Mouse (Mus musculus): ENCODE data around the gene Clec16a. TPM values are rescaled to one million over a fixed set of nuclear protein-coding genes. Genes with fewer than 3 reads are reported as not detected.

The Clec16a gene
- polyA plus RNA-seq, 1 experiment from 2014 or later: 32.3 TPM

DNA sequence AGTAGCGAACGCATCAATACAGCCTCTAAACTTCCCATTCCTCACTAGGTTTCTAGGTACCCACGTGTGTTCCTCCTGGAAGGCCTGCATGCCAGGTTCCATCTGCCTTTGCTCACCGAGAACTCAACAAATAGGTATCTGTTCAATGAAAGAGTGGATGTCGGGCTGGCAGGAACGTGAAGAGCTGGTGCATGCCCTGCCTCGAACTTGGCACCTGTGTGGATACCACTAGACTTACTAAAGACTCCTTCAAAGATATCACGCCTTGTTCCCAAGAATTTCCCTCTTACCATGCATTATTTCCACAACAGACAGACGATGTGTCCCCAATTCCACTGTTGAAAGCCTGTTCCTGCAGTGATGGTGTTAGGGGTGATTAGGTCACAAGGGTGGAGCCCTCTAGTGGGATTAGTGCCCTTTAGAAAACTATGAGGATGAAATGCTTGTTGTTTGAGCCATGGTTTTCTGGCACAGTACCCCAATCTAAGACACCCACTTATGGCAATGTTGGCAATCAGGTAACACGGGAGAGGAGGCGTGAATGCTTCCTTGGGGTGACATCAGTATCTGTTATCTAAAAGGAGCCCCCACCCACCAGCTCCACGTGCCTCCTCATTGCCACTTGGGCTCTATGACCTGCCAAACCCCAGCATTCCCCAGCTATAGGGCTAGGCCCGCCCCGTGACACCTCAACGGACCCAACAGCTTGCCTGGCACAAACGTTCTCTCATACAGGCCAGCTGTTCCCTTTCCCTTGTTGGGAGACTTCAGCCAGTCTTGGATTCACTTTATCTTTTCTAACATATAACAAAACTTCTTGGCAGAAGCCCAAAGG, 4.2 kb upstream of the Clec16a start:
- no peak overlapping the region for H3K9ac ChIP-seq (ENCODE audit: low read length)
- no peaks in the 10 kb centered on the region for H3K9me3 ChIP-seq (ENCODE audit: control insufficient read depth, low read length)
- H3K27ac ChIP-seq (replicated peaks; ENCODE audit: low read depth, low read length): no peak overlapping the region
- peak overlapping the region; percentile 94 for H3K4me2 ChIP-seq (ENCODE audit: low read depth, severe bottlenecking)
- H3K36me3 ChIP-seq (ENCODE audit: control insufficient read depth, insufficient read depth, low read length): no peaks in the 10 kb centered on the region
- H3K27me3 ChIP-seq (ENCODE audit: control insufficient read depth, insufficient read depth, low read length): no peaks in the 10 kb centered on the region
- no peak for ATAC-seq (ENCODE audit: insufficient number of reproducible peaks, low FRiP score, low TSS enrichment, low read depth)
- H3K4me1 ChIP-seq (ENCODE audit: control insufficient read depth, insufficient read depth, low read length): peaks cover 23% of the 10 kb centered on the region
- no peak for DNase-seq (ENCODE audit: low spot score)
- peak overlapping the region; percentile 71 for H3K4me3 ChIP-seq (ENCODE audit: low read depth, low read length)
- WGBS: 75% methylated on average over 16 of the region's 16 CpGs

DNA sequence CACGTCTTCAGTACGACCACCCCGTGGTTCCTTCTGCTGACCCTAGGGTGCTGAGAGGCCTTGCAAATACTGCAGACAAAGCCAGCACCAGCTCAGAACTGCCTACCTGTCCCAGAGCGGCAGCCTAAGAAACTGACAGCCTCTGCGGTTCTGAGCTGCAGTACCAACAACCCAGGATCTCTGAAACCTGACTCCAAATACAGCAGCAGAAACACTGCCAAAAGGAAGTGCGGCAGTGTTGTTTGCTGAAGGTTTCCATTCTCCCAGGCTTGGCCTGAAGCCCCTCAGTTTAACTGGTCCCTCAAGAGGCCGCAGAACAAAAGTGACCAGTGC, 3.6 kb upstream of the Clec16a start:
- Histone ChIP-seq H3K4me1 (ENCODE audit: control insufficient read depth, insufficient read depth, low read length) (peaks cover 27% of the 10 kb centered on the region), H3K27me3 (ENCODE audit: control insufficient read depth, insufficient read depth, low read length) (no peaks in the 10 kb centered on the region), H3K27ac (replicated peaks; ENCODE audit: low read depth, low read length) (no peak overlapping the region), H3K36me3 (ENCODE audit: control insufficient read depth, insufficient read depth, low read length) (no peaks in the 10 kb centered on the region), H3K9ac (ENCODE audit: low read length) (peak overlapping the region; percentile 90; the same call in 1 of the 2 replicates), H3K4me2 (ENCODE audit: low read depth, severe bottlenecking) (peak overlapping the region; percentile 94), H3K9me3 (ENCODE audit: control insufficient read depth, low read length) (no peaks in the 10 kb centered on the region), H3K4me3 (ENCODE audit: low read depth, low read length) (peak overlapping the region; percentile 71)
- WGBS: 31% methylated on average over 7 of the region's 7 CpGs
- ATAC-seq (ENCODE audit: insufficient number of reproducible peaks, low FRiP score, low TSS enrichment, low read depth) (no peak), DNase-seq (ENCODE audit: low spot score) (peak; percentile 29)

DNA sequence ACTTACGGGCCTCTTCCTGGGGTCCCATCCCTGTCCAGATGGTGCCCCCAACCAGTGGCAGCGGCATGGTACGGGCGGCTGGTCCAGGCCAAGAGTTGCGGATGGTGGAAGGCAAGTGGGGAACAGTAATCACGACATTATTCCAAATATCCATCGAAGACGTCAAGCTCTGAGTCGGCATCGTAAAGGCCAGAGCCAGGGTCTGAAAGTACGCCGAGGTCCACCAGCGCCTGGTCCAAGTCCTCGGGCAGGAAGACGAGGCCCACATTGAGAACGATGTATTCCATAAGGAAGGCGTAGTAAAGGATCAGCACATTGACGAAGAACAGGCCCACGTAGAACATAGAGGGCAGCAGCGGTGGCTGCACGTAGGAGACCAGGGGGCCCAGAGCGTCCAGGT, 2.9 kb upstream of the Clec16a start:
- Histone ChIP-seq H3K4me2 (ENCODE audit: low read depth, severe bottlenecking) (peak overlapping the region; percentile 94), H3K4me3 (ENCODE audit: low read depth, low read length) (peak overlapping the region; percentile 71), H3K4me1 (ENCODE audit: control insufficient read depth, insufficient read depth, low read length) (peaks cover 27% of the 10 kb centered on the region), H3K9ac (ENCODE audit: low read length) (peak overlapping the region; percentile 90), H3K36me3 (ENCODE audit: control insufficient read depth, insufficient read depth, low read length) (no peaks in the 10 kb centered on the region), H3K27ac (replicated peaks; ENCODE audit: low read depth, low read length) (0 out of 2 replicates have a peak overlapping the region, but pooled peaks have one; percentile 57), H3K9me3 (ENCODE audit: control insufficient read depth, low read length) (no peaks in the 10 kb centered on the region), H3K27me3 (ENCODE audit: control insufficient read depth, insufficient read depth, low read length) (no peaks in the 10 kb centered on the region)
- 3% methylated on average over 22 of the region's 22 CpGs for WGBS
- ATAC-seq (ENCODE audit: insufficient number of reproducible peaks, low FRiP score, low TSS enrichment, low read depth) (0 out of 2 replicates have a peak, but pooled peaks have one; percentile 7), DNase-seq (ENCODE audit: low spot score) (no peak)

GRCm38 (mm10) chr16:10542698-10543365, 2.3 kb upstream of the Clec16a start, which contains the start of gene Dexi:
Gene Dexi, minus strand, starts transcription at chr16:10543054.
- Histone ChIP-seq H3K27ac (replicated peaks; ENCODE audit: low read depth, low read length) (0 out of 2 replicates have a peak within 1 kb of the TSS, but pooled peaks have one; percentile 57), H3K4me1 (ENCODE audit: control insufficient read depth, insufficient read depth, low read length) (peaks cover 27% of the 10 kb centered on the region), H3K27me3 (ENCODE audit: control insufficient read depth, insufficient read depth, low read length) (no peaks in the 10 kb centered on the region), H3K4me2 (ENCODE audit: low read depth, severe bottlenecking) (peak within 1 kb of the TSS; percentile 94), H3K36me3 (ENCODE audit: control insufficient read depth, insufficient read depth, low read length) (no peaks in the 10 kb centered on the region), H3K4me3 (ENCODE audit: low read depth, low read length) (peak within 1 kb of the TSS; percentile 71), H3K9ac (ENCODE audit: low read length) (peak within 1 kb of the TSS; percentile 90), H3K9me3 (ENCODE audit: control insufficient read depth, low read length) (no peaks in the 10 kb centered on the region)
- WGBS: under 1% methylated on average over 57 of the region's 61 CpGs
- DNase-seq (ENCODE audit: low spot score) (peak; percentile 93), ATAC-seq (ENCODE audit: insufficient number of reproducible peaks, low FRiP score, low TSS enrichment, low read depth) (peak; percentile 94)

- Histone ChIP-seq H3K4me1 (ENCODE audit: control insufficient read depth, insufficient read depth, low read length) (peaks cover 10% of the 10 kb centered on the region), H3K4me3 (ENCODE audit: low read depth, low read length) (no peak overlapping the region)
- no peak for ATAC-seq (ENCODE audit: insufficient number of reproducible peaks, low FRiP score, low TSS enrichment, low read depth)
Measured at GRCm38 (mm10) chr16:10546865-10547264, 1.7 kb downstream of the Clec16a start.

GRCm38 (mm10) chr16:10548938-10549337, 3.8 kb downstream of the Clec16a start:
- H3K4me3 ChIP-seq (ENCODE audit: low read depth, low read length): no peak overlapping the region
- H3K27ac ChIP-seq (replicated peaks; ENCODE audit: low read depth, low read length): no peak overlapping the region
- DNase-seq (ENCODE audit: low spot score) (no peak), ATAC-seq (ENCODE audit: insufficient number of reproducible peaks, low FRiP score, low TSS enrichment, low read depth) (no peak)
- peaks cover 4% of the 10 kb centered on the region; the same call in 1 of the 2 replicates for H3K4me1 ChIP-seq (ENCODE audit: control insufficient read depth, insufficient read depth, low read length)
- H3K36me3 ChIP-seq (ENCODE audit: control insufficient read depth, insufficient read depth, low read length): no peaks in the 10 kb centered on the region
- H3K27me3 ChIP-seq (ENCODE audit: control insufficient read depth, insufficient read depth, low read length): no peaks in the 10 kb centered on the region
- no peaks in the 10 kb centered on the region for H3K9me3 ChIP-seq (ENCODE audit: control insufficient read depth, low read length)
- WGBS: 60% methylated on average over 3 of the region's 3 CpGs
- H3K9ac ChIP-seq (ENCODE audit: low read length): no peak overlapping the region
- H3K4me2 ChIP-seq (ENCODE audit: low read depth, severe bottlenecking): no peak overlapping the region

More at GRCm38 (mm10) chr16:10546865-10547264, 1.7 kb downstream of the Clec16a start:
- Histone ChIP-seq H3K4me2 (ENCODE audit: low read depth, severe bottlenecking) (no peak overlapping the region), H3K9ac (ENCODE audit: low read length) (no peak overlapping the region), H3K27ac (replicated peaks; ENCODE audit: low read depth, low read length) (no peak overlapping the region), H3K9me3 (ENCODE audit: control insufficient read depth, low read length) (no peaks in the 10 kb centered on the region), H3K36me3 (ENCODE audit: control insufficient read depth, insufficient read depth, low read length) (no peaks in the 10 kb centered on the region), H3K27me3 (ENCODE audit: control insufficient read depth, insufficient read depth, low read length) (no peaks in the 10 kb centered on the region)
- WGBS: 74% methylated on average over 3 of the region's 3 CpGs
- DNase-seq (ENCODE audit: low spot score): no peak

DNA sequence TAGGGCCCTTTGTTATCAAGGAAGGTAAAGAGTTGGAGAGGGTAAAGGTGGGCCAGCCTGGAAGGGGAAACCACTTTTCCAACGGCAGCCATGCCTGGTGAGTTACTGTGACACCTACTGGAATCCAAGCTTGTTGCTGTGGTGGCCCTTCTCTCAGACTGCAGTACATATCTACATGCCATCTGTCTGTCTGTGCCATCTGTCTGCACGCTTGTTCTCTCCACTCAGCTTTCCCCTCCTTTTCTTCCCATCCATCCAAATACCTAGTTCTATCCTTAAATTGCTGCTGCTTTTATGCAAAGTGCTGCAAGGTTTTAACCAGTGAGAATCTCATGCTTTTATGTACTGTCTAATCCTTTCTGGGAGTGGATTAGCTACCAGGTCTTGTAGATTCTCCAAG, 4.5 kb downstream of the Clec16a start:
- WGBS: 90% methylated on average over 2 of the region's 2 CpGs

DNA sequence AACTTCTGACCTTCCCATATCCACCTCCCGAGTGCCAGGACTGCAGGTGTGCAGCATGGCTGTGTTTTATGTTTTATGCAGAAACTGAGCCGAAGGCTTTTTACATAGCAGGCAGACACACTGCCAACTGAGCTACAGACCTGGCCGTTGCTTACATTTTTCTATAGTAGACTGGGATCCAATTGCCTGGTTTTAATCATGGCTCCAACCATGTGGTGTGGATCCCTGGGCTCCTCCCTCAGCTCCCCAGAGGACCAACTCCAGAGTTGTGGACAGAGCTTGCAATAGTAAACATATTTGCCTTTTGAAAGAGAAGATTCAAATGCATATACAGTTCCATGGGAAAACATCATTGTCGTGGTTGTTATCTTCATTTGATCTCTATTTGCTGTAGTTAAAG, 6.5 kb downstream of the Clec16a start:
- H3K4me3 ChIP-seq (ENCODE audit: low read depth, low read length): no peak overlapping the region
- no peaks in the 10 kb centered on the region for H3K36me3 ChIP-seq (ENCODE audit: control insufficient read depth, insufficient read depth, low read length)
- no peak overlapping the region for H3K4me2 ChIP-seq (ENCODE audit: low read depth, severe bottlenecking)
- 85% methylated on average over 4 of the region's 4 CpGs for WGBS
- no peak for ATAC-seq (ENCODE audit: insufficient number of reproducible peaks, low FRiP score, low TSS enrichment, low read depth)
- no peak overlapping the region for H3K9ac ChIP-seq (ENCODE audit: low read length)
- DNase-seq (ENCODE audit: low spot score): no peak
- H3K9me3 ChIP-seq (ENCODE audit: control insufficient read depth, low read length): no peaks in the 10 kb centered on the region
- no peaks in the 10 kb centered on the region for H3K4me1 ChIP-seq (ENCODE audit: control insufficient read depth, insufficient read depth, low read length)
- H3K27me3 ChIP-seq (ENCODE audit: control insufficient read depth, insufficient read depth, low read length): no peaks in the 10 kb centered on the region
- H3K27ac ChIP-seq (replicated peaks; ENCODE audit: low read depth, low read length): no peak overlapping the region

More for the DNA sequence above, 4.5 kb downstream of the Clec16a start:
- Histone ChIP-seq H3K9ac (ENCODE audit: low read length) (no peak overlapping the region), H3K4me2 (ENCODE audit: low read depth, severe bottlenecking) (no peak overlapping the region), H3K27me3 (ENCODE audit: control insufficient read depth, insufficient read depth, low read length) (no peaks in the 10 kb centered on the region), H3K4me1 (ENCODE audit: control insufficient read depth, insufficient read depth, low read length) (peaks cover 4% of the 10 kb centered on the region; the same call in 1 of the 2 replicates), H3K4me3 (ENCODE audit: low read depth, low read length) (no peak overlapping the region), H3K9me3 (ENCODE audit: control insufficient read depth, low read length) (no peaks in the 10 kb centered on the region), H3K36me3 (ENCODE audit: control insufficient read depth, insufficient read depth, low read length) (no peaks in the 10 kb centered on the region), H3K27ac (replicated peaks; ENCODE audit: low read depth, low read length) (no peak overlapping the region)
- DNase-seq (ENCODE audit: low spot score): no peak
- no peak for ATAC-seq (ENCODE audit: insufficient number of reproducible peaks, low FRiP score, low TSS enrichment, low read depth)
